Mouse (Mus musculus) cortical plate, adult 2 months (tissue): Measurements from ENCODE around the gene Cdip1.

Experiments
- CTCF ChIP-seq: fragments of 200-500 bp; IDR thresholded peaks from 2 replicates; pipeline ENCODE4 v1.5.1; 2011; ENCODE audit warnings: mild to moderate bottlenecking, control low read depth, low read length; ENCODE audit not compliant: insufficient read depth; ENCODE audit errors: extremely low read depth
- POLR2A ChIP-seq: fragments of 200-500 bp; IDR thresholded peaks from 2 replicates; pipeline ENCODE4 v1.6.1; 2011; ENCODE audit warnings: mild to moderate bottlenecking, low read length, control low read depth; ENCODE audit not compliant: insufficient read depth; ENCODE audit errors: extremely low read depth

DNA sequence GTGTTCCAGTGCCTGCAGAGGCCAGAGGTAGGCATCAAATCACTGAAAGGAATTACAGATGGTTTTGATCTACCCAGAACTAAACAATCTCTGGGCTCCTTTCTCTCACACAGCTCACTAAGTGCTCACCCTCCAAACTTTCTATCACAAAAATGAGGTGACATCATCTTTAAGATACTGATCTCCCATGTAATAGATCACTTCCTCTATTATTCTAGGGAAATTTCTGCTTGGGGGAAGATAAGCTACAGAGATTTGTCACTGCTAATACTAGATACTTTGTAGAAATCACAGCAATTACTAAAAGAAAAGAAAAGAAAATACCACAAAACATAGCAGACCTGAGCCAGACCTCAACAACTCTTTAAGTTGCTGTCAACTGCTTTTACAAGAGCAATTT lies 7.6 kb downstream of the Cdip1 start:
- TF ChIP-seq POLR2A (no peak), CTCF (no peak)
